34 mouse cellular contexts compared by ENCODE assay signal in the genomic region with DNA sequence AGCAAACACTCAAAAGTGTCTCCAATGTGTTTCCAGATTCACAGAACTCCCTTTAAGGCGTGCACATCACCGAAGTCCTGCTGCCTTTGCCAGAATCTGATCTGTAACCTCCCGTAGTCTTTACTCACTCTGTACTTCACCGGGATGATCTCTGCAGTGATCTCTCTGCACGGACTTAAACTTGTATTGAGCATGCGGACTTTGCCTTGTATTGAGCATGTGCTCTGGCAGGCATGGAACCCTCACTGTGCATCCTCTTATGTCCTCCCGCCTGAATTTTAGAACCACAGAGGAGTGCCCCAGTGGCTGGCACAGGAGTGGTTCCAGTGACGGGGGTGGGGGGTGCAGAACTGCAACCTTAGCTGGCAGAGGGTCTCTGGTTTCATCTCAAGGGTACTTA.
"Had no signal": no experiment of that assay in that cellular context is flagged by ENCODE, and none has a peak within 500 bp of the region (broad histone marks: within the 10 kb centered on the region; RNA-seq: fewer than 3 reads in every experiment).

No protein-coding gene starts in this region.

- H3K27me3 ChIP-seq: heart, embryonic 12.5 days; heart, embryonic 13.5 days; heart, embryonic 15.5 days; hindbrain, embryonic 12.5 days; hindbrain, embryonic 15.5 days; intestine, embryonic 15.5 days; kidney, embryonic 15.5 days had no signal

- H3K36me3 ChIP-seq: heart, embryonic 12.5 days; heart, embryonic 15.5 days; hindbrain, embryonic 12.5 days; hindbrain, embryonic 13.5 days; hindbrain, embryonic 15.5 days; intestine, embryonic 15.5 days; kidney, embryonic 15.5 days had no signal

- H3K9ac ChIP-seq: heart, embryonic 12.5 days; heart, embryonic 13.5 days; heart, embryonic 15.5 days; hindbrain, embryonic 12.5 days; hindbrain, embryonic 13.5 days; hindbrain, embryonic 14.5 days; hindbrain, embryonic 15.5 days; intestine, embryonic 15.5 days; kidney, embryonic 15.5 days had no signal

- H3K4me2 ChIP-seq: heart, embryonic 11.5 days; heart, embryonic 12.5 days; heart, embryonic 13.5 days; heart, embryonic 15.5 days; hindbrain, embryonic 12.5 days; hindbrain, embryonic 13.5 days; hindbrain, embryonic 14.5 days; hindbrain, embryonic 15.5 days; intestine, embryonic 15.5 days; kidney, embryonic 15.5 days had no signal

- DNase-seq: heart, postnatal 10 days; heart, postnatal 14 days; heart, postnatal 36 days; heart, postnatal 4 days; kidney, adult 11 months; kidney, adult 18-20 months; kidney, adult 2 months; kidney, adult 8-10 months; kidney, adult 9 months; kidney, postnatal 10 days; kidney, postnatal 14 days; kidney, postnatal 25 days; kidney, postnatal 36 days; kidney, postnatal 4 days; layer of hippocampus, adult 9-11 months; layer of hippocampus, postnatal 36 days had no signal

- ATAC-seq: hindbrain, embryonic 16.5 days; hindbrain, postnatal 0 days; inflammation-experienced regulatory T-cells, adult 6 months; intestine, embryonic 15.5 days; intestine, embryonic 16.5 days; intestine, postnatal 0 days had no signal

- H3K4me3 ChIP-seq: heart, embryonic 12.5 days; heart, embryonic 13.5 days; heart, embryonic 15.5 days; hindbrain, embryonic 10.5 days; hindbrain, embryonic 12.5 days; hindbrain, embryonic 13.5 days; hindbrain, embryonic 15.5 days; intestine, embryonic 15.5 days; kidney, embryonic 15.5 days; layer of hippocampus, adult 2 months had no signal

- H3K9me3 ChIP-seq: heart, embryonic 12.5 days; hindbrain, embryonic 12.5 days; hindbrain, embryonic 13.5 days; hindbrain, embryonic 15.5 days; intestine, embryonic 15.5 days had no signal

- H3K27ac ChIP-seq: heart, embryonic 13.5 days; heart, embryonic 15.5 days; hindbrain, embryonic 10.5 days; hindbrain, embryonic 12.5 days; hindbrain, embryonic 13.5 days; hindbrain, embryonic 14.5 days; hindbrain, embryonic 15.5 days; hindbrain, postnatal 0 days; intestine, embryonic 15.5 days; kidney, embryonic 15.5 days; kidney, postnatal 0 days; layer of hippocampus, adult 2 months had no signal
